28 mouse cellular contexts compared by ENCODE assay signal in genomic region chr2:52237892-52238291, GRCm38 (mm10).
A peak's percentile ranks its signal among the peaks of the same experiment; 100 is the strongest.
DNase-seq lines count a peak whose midpoint lies in the region; ATAC-seq and TF ChIP-seq lines count a peak whose summit lies in the region.
"Had no signal": no experiment of that assay in that cellular context is flagged by ENCODE, and none has a peak within 500 bp of the region (broad histone marks: within the 10 kb centered on the region; RNA-seq: fewer than 3 reads in every experiment).

No protein-coding gene starts in this region.

- no peaks in the 10 kb centered on the region for H3K27me3 ChIP-seq in kidney, embryonic 15.5 days
- no peaks in the 10 kb centered on the region for H3K27me3 ChIP-seq in kidney, adult 2 months (replicated peaks; ENCODE audit: control insufficient read depth, insufficient read depth, low read length)
- H3K27me3 ChIP-seq in intestine, embryonic 15.5 days (replicated peaks): no peaks in the 10 kb centered on the region
- H3K27me3 ChIP-seq in intestine, embryonic 16.5 days (replicated peaks; ENCODE audit: control insufficient read depth, insufficient read depth, low read length): no peaks in the 10 kb centered on the region
- H3K27me3 ChIP-seq: CH12.LX; embryonic facial prominence, embryonic 13.5 days; heart, embryonic 15.5 days; liver, embryonic 12.5 days; neural tube, embryonic 15.5 days; stomach, embryonic 15.5 days had no signal

- peaks cover 4% of the 10 kb centered on the region; the same call in 1 of the 2 replicates for H3K4me1 ChIP-seq in kidney, embryonic 15.5 days
- no peaks in the 10 kb centered on the region for H3K4me1 ChIP-seq in kidney, adult 2 months (ENCODE audit: control insufficient read depth, insufficient read depth, low read length)
- H3K4me1 ChIP-seq in intestine, embryonic 15.5 days (replicated peaks): no peaks in the 10 kb centered on the region
- no peaks in the 10 kb centered on the region for H3K4me1 ChIP-seq in intestine, embryonic 16.5 days (ENCODE audit: control insufficient read depth, insufficient read depth, low read length)
- H3K4me1 ChIP-seq: embryonic facial prominence, embryonic 13.5 days; heart, embryonic 15.5 days; liver, embryonic 12.5 days; neural tube, embryonic 15.5 days; stomach, embryonic 15.5 days had no signal

- WGBS in kidney, embryonic 15.5 days: 26% methylated on average over 5 of the region's 5 CpGs
- 34% methylated on average over 5 of the region's 5 CpGs for WGBS in kidney, adult 2 months
- WGBS in intestine, embryonic 15.5 days: 42% methylated on average over 5 of the region's 5 CpGs
- WGBS in intestine, embryonic 16.5 days: 39% methylated on average over 5 of the region's 5 CpGs

- ATAC-seq in kidney, embryonic 15.5 days (replicated peaks; ENCODE audit: low FRiP score): peak; percentile 83
- ATAC-seq in intestine, embryonic 15.5 days: peak; percentile 75
- peak; percentile 79 for ATAC-seq in intestine, embryonic 16.5 days
- ATAC-seq: activated CD4-positive, CD25-positive, alpha-beta regulatory T cell, adult 4 months; forebrain, embryonic 16.5 days; hindbrain, embryonic 16.5 days; liver, embryonic 12.5 days; liver, postnatal 0 days had no signal

- no peak overlapping the region for H3K9ac ChIP-seq in kidney, embryonic 15.5 days
- H3K9ac ChIP-seq in intestine, embryonic 15.5 days: no peak overlapping the region
- no peak overlapping the region for H3K9ac ChIP-seq in intestine, embryonic 16.5 days (ENCODE audit: low read depth, low read length)
- H3K9ac ChIP-seq: embryonic facial prominence, embryonic 13.5 days; heart, embryonic 15.5 days; liver, embryonic 12.5 days; liver, postnatal 0 days; neural tube, embryonic 15.5 days; stomach, embryonic 15.5 days had no signal

- H3K27ac ChIP-seq in gastrocnemius, adult 2 months: peak overlapping the region; percentile 79
- no peak overlapping the region for H3K27ac ChIP-seq in kidney, embryonic 15.5 days
- H3K27ac ChIP-seq in kidney, adult 2 months (ENCODE audit: insufficient read depth, low read depth, low read length): no peak overlapping the region
- no peak overlapping the region for H3K27ac ChIP-seq in intestine, embryonic 15.5 days
- no peak overlapping the region for H3K27ac ChIP-seq in intestine, embryonic 16.5 days (ENCODE audit: low read length)
- H3K27ac ChIP-seq: embryonic facial prominence, embryonic 13.5 days; heart, embryonic 15.5 days; liver, embryonic 12.5 days; neural tube, embryonic 15.5 days; stomach, embryonic 15.5 days had no signal

- no peak for TF ChIP-seq POLR2A in kidney, adult 2 months (IDR thresholded peaks at IDR 0.05; ENCODE audit: low read depth, low read length)

- H3K36me3 ChIP-seq in kidney, embryonic 15.5 days: no peaks in the 10 kb centered on the region
- no peaks in the 10 kb centered on the region for H3K36me3 ChIP-seq in kidney, adult 2 months (ENCODE audit: control insufficient read depth, insufficient read depth, low read length)
- no peaks in the 10 kb centered on the region for H3K36me3 ChIP-seq in intestine, embryonic 15.5 days
- no peaks in the 10 kb centered on the region for H3K36me3 ChIP-seq in intestine, embryonic 16.5 days (ENCODE audit: control insufficient read depth, insufficient read depth, low read length)
- H3K36me3 ChIP-seq: embryonic facial prominence, embryonic 13.5 days; heart, embryonic 15.5 days; liver, embryonic 12.5 days; neural tube, embryonic 15.5 days; stomach, embryonic 15.5 days had no signal

- intact Hi-C loops in gastrocnemius, adult 2 months (cut with DNase I): no loop called here

- no peak overlapping the region for H3K4me3 ChIP-seq in gastrocnemius, adult 2 months
- H3K4me3 ChIP-seq in kidney, embryonic 15.5 days (replicated peaks): no peak overlapping the region
- no peak overlapping the region for H3K4me3 ChIP-seq in kidney, adult 2 months (ENCODE audit: insufficient read depth, low read depth, low read length)
- H3K4me3 ChIP-seq in intestine, embryonic 15.5 days (replicated peaks): no peak overlapping the region
- H3K4me3 ChIP-seq in intestine, embryonic 16.5 days (ENCODE audit: low read length): no peak overlapping the region
- H3K4me3 ChIP-seq: embryonic facial prominence, embryonic 13.5 days; erythroblast, embryonic 14.5 days; heart, embryonic 15.5 days; liver, embryonic 12.5 days; neural tube, embryonic 15.5 days; stomach, embryonic 15.5 days had no signal

- peak; percentile 77 for DNase-seq in gastrocnemius, adult 2 months
- no peak for DNase-seq in gastrocnemius, postnatal 10 days
- no peak for DNase-seq in kidney, adult 2 months
- DNase-seq: adrenal gland, adult 2 months; adrenal gland, postnatal 36 days; cerebellum, adult 18-20 months; cerebellum, postnatal 10 days; kidney, adult 8-10 months; kidney, postnatal 4 days; left cerebral cortex, postnatal 4 days; liver, postnatal 0 days; lung, postnatal 36 days; retina, postnatal 1 day; right cerebral cortex, postnatal 14 days had no signal

- no peaks in the 10 kb centered on the region for H3K9me3 ChIP-seq in kidney, embryonic 15.5 days (replicated peaks)
- H3K9me3 ChIP-seq in intestine, embryonic 15.5 days: no peaks in the 10 kb centered on the region
- no peaks in the 10 kb centered on the region for H3K9me3 ChIP-seq in intestine, embryonic 16.5 days (ENCODE audit: control insufficient read depth, low read length)
- H3K9me3 ChIP-seq: embryonic facial prominence, embryonic 13.5 days; heart, embryonic 15.5 days; liver, embryonic 12.5 days; neural tube, embryonic 15.5 days; stomach, embryonic 15.5 days had no signal

- TF ChIP-seq CTCF in gastrocnemius, adult 2 months (IDR thresholded peaks at IDR 0.05): no peak
- no peak for TF ChIP-seq CTCF in kidney, adult 2 months (conservative IDR thresholded peaks at IDR 0.05; ENCODE audit: insufficient read depth, insufficient read length, low read depth, low read length)

- H3K4me2 ChIP-seq in kidney, embryonic 15.5 days: no peak overlapping the region
- no peak overlapping the region for H3K4me2 ChIP-seq in intestine, embryonic 15.5 days (replicated peaks)
- H3K4me2 ChIP-seq in intestine, embryonic 16.5 days (ENCODE audit: low read depth, low read length): no peak overlapping the region
- H3K4me2 ChIP-seq: embryonic facial prominence, embryonic 13.5 days; heart, embryonic 15.5 days; liver, embryonic 12.5 days; midbrain, embryonic 11.5 days; neural tube, embryonic 15.5 days; stomach, embryonic 15.5 days had no signal
